Mouse (Mus musculus) spleen, adult 2 months (tissue): ENCODE measurements around the gene Ppp2r5a.

Experiments used
- CTCF ChIP-seq: fragments of 200-500 bp; IDR thresholded peaks from 2 replicates; pipeline ENCODE4 v1.5.1; 2011; ENCODE audit warnings: mild to moderate bottlenecking, inconsistent platforms; ENCODE audit not compliant: insufficient read depth, insufficient read length, insufficient replicate concordance; ENCODE audit errors: extremely low read depth
- POLR2A ChIP-seq: fragments of 200-500 bp; IDR thresholded peaks from 2 replicates; pipeline ENCODE4 v1.6.1; 2011; ENCODE audit warnings: low read depth, low read length, inconsistent platforms

DNA sequence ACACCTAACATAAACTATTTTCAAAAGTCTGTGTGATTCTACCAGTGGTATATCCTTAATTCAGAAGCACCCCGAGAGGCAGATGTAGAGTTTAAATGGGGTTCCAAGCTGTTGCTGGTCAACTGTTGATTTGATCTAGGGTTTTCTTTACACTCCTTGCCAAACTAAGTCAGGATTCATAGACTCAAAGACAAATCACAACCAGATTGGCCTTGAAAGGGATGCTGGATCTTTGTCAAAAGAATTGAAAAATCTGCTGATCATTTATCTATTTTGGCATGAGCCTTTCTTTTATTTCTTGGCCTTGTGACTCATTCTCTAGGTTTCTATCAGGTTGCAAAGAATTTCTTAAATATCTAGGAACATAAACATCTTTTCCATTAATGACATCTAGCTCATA, 7.9 kb downstream of the Ppp2r5a start:
- TF ChIP-seq POLR2A: no peak
- no peak for TF ChIP-seq CTCF
